Mouse (Mus musculus) adrenal gland, adult (tissue): ENCODE data around the gene Pold1.
A peak's percentile ranks its signal among the peaks of the same experiment; 100 is the strongest.

Experiments
- DNase-seq, 2 experiments: peaks; one replicate each; pipeline ENCODE4 v3.0.0; 2022 to 2023; ENCODE audit warnings: low spot score in 1 of 2; ENCODE audit not compliant: inconsistent age in 2 of 2

Gene Pold1

GRCm38 (mm10) chr7:44527483-44528398 lies 20.9 kb downstream of the Pold1 start:
- DNase-seq, result peak; percentile 82 to 89

GRCm38 (mm10) chr7:44526414-44527154 lies 22.1 kb downstream of the Pold1 start:
- no peak for DNase-seq

- peak; percentile 90 to 93 for DNase-seq
Measured at GRCm38 (mm10) chr7:44525126-44525832, 23.4 kb downstream of the Pold1 start.

- no peak for DNase-seq
Measured at GRCm38 (mm10) chr7:44524502-44524901, 24.1 kb downstream of the Pold1 start, which contains the start of gene Mybpc2. Gene Mybpc2 (minus strand): TSS chr7:44524656.

GRCm38 (mm10) chr7:44523056-44523455 lies 25.6 kb downstream of the Pold1 start:
- DNase-seq, result no peak

- peak in 1 of 2 experiments; percentile 82 for DNase-seq
Measured at GRCm38 (mm10) chr7:44521710-44522109, 26.9 kb downstream of the Pold1 start.

- no peak for DNase-seq
Measured at GRCm38 (mm10) chr7:44520990-44521389, 27.7 kb downstream of the Pold1 start.

GRCm38 (mm10) chr7:44519240-44519913 lies 29.3 kb downstream of the Pold1 start:
- DNase-seq, result no peak

- no peak for DNase-seq
Measured at GRCm38 (mm10) chr7:44507491-44507890, 41.2 kb downstream of the Pold1 start.

- peak; percentile 46 to 84 for DNase-seq
Measured at GRCm38 (mm10) chr7:44501563-44502115, 47.0 kb downstream of the Pold1 start.

GRCm38 (mm10) chr7:44500046-44500445 lies 48.6 kb downstream of the Pold1 start:
- DNase-seq, result peak in 1 of 2 experiments; percentile 20

GRCm38 (mm10) chr7:44498922-44499321 lies 49.7 kb downstream of the Pold1 start:
- peak; percentile 7 to 53 for DNase-seq

- peak; percentile 26 to 44 for DNase-seq
Measured at GRCm38 (mm10) chr7:44497361-44498055, 51.1 kb downstream of the Pold1 start.

GRCm38 (mm10) chr7:44496771-44497109 lies 51.9 kb downstream of the Pold1 start:
- no peak for DNase-seq

- peak; percentile 98 to 99 for DNase-seq
Measured at GRCm38 (mm10) chr7:44495992-44496770, 52.5 kb downstream of the Pold1 start, which contains the start of the genes Emc10 and Fam71e1. Gene Emc10 (minus strand): TSS chr7:44496529. Gene Fam71e1 (plus strand): TSS chr7:44496581.

- DNase-seq, result peak in 1 of 2 experiments; percentile 43
Measured at GRCm38 (mm10) chr7:44495086-44495485, 53.6 kb downstream of the Pold1 start.

- peak in 1 of 2 experiments; percentile 19 for DNase-seq
Measured at GRCm38 (mm10) chr7:44494681-44495080, 54.0 kb downstream of the Pold1 start.

- no peak for DNase-seq
Measured at GRCm38 (mm10) chr7:44492166-44492826, 56.4 kb downstream of the Pold1 start.
